Mouse (Mus musculus) CD4-positive, CD25-positive, alpha-beta regulatory T cell (primary cell): ENCODE measurements around the gene Chst3. TPM values are rescaled to one million over a fixed set of nuclear protein-coding genes. Genes with fewer than 3 reads are reported as not detected.

Experiments used
- polyA plus RNA-seq: library from polyadenylated mRNA; unstranded; fragments of 100-300 nt; shearing (Covaris generic); gene quantifications from one replicate; pipeline ENCODE4 v1.2.1, GENCODE M21; 2017

Chst3 gene
- 0.31 TPM for polyA plus RNA-seq

DNA sequence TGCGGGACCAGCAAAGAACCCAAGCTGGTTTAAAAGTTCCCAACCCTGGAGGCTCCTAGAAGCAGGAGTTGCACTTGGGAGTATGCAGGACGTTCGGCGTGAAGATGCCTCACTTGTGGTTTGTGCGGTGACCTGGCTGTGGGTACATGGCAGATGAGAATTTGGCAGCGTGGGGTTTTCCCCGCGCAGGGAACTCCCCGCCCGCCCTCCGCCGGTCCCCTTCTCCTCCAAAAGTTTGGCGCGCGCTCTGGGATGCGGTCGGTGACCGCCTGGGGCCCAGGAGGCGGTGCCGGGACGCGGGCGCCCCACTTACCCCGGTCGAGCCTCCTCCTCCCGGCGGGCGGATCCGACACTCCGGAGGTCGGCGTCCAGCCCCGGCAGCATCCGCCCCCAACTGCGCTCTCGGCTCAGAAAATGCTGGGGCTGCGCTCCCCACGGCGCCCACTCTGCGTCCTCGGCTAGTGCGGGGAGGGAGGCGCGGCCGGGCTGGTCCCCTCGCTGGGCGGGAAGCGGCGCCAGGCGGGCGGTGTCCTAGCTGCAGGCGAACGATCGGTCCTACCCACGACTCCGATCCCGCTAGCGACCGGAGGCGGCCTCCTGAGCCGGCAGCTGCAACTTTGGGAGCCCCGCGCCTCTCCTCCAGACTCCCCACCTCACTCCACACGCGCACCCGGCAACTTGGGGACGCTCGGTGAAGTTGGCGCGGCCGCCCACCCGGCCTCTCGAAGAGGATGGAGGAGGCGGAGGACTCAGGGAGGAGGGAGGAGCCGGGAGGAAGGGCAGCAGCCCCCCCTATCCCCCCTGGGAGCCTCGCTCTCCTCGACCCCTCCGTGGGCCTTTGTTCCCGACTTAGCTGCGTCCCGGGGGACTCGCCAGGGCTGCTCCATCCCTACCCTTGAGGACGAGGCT lies at the start of gene Chst3:
Gene Chst3, minus strand, starts transcription at position 670 of the 909 bp plus-strand sequence.

Other genes with a start within 250 kb of the Chst3 start
- 43.8 TPM for gene Ascc1, start 216.5 kb downstream of the Chst3 start, polyA plus RNA-seq
- 117 TPM for gene Anapc16, start 216.1 kb downstream of the Chst3 start, polyA plus RNA-seq
- 4.6 TPM for gene Spock2, start 113.0 kb downstream of the Chst3 start, polyA plus RNA-seq
- 413 TPM for gene Psap, start 58.4 kb upstream of the Chst3 start, polyA plus RNA-seq
- 217 TPM for gene Vsir, start 127.6 kb upstream of the Chst3 start, polyA plus RNA-seq
- 3.0 TPM for gene Gm17455, start 180.5 kb upstream of the Chst3 start, polyA plus RNA-seq